Mouse (Mus musculus): ENCODE measurements around the gene Tjp2.
"Not testable (repeated sequence)": the region's sequence is repeated elsewhere in the genome, so short reads cannot be mapped to it uniquely, and the experiment has no call there.

DNA sequence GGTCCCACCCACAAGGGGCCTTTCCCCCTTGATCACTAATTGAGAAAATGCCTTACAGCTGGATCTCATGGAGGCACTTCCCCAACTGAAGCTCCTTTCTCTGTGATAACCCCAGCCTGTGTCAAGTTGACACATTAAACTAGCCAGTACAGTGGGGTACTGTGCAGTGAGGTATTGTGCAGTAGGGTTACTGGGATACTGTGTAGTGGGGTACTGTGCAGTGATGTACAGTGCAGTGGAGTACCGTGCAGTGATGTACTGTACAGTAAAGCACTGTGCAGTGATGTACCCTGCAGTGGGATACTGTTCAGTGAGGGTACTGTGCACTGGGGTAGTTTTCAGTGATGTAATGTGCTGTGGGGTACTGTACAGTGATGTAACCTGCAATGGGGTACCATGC, 7.5 kb upstream of the Tjp2 start:
- not testable (repeated sequence) for TF ChIP-seq CTCF, POLR2A (IDR thresholded peaks at IDR 0.05; ENCODE audit: insufficient read depth, low read depth, low read length)

Data from olfactory bulb, adult 2 months (tissue).